Mouse (Mus musculus) MEL (cell line): Measurements from ENCODE around the gene Cabp4. TPM values are rescaled to one million over a fixed set of nuclear protein-coding genes. Genes with fewer than 3 reads are reported as not detected.

Experiments used
- DNase-seq: peaks from one replicate; pipeline ENCODE4 v3.0.0; 2011; ENCODE audit warnings: low read depth, low spot score
- H3K27ac ChIP-seq: 2 replicates; pipeline ENCODE4 v1.5.1; 2012; ENCODE audit warnings: low read depth, mild to moderate bottlenecking, control low read depth, low read length, moderate library complexity; ENCODE audit not compliant: control insufficient read depth
- H3K27me3 ChIP-seq, 2 experiments: fragments of 150-350 bp in 1 of 2; sonication (generic) in 1 of 2; 2 replicates each; pipeline ENCODE4 v1.6.1; 2012; ENCODE audit warnings: low read length in 2 of 2, mild to moderate bottlenecking in 2 of 2, improper control_type of control experiment in 1 of 2, moderate library complexity in 1 of 2; ENCODE audit not compliant: insufficient read depth in 2 of 2, control insufficient read depth in 1 of 2
- H3K36me3 ChIP-seq, 2 experiments: 2 replicates each; pipeline ENCODE4 v1.6.1; 2012 to 2014; ENCODE audit warnings: low read length in 2 of 2, improper control_type of control experiment in 1 of 2, inconsistent platforms in 1 of 2, mild to moderate bottlenecking in 1 of 2; ENCODE audit not compliant: insufficient read depth in 2 of 2, control insufficient read depth in 1 of 2
- H3K4me1 ChIP-seq, 2 experiments: fragments of 150-350 bp in 1 of 2; sonication (generic) in 1 of 2; 2 replicates each; pipeline ENCODE4 v1.6.1; 2012; ENCODE audit warnings: low read length in 2 of 2, improper control_type of control experiment in 1 of 2, mild to moderate bottlenecking in 1 of 2; ENCODE audit not compliant: insufficient read depth in 2 of 2, control insufficient read depth in 1 of 2
- H3K4me3 ChIP-seq, 2 experiments: fragments of 150-350 bp in 1 of 2; sonication (generic) in 1 of 2; 2 replicates each; pipeline ENCODE4 v1.5.1; 2012; ENCODE audit warnings: low read depth in 2 of 2, low read length in 2 of 2, mild to moderate bottlenecking in 2 of 2, moderate library complexity in 2 of 2, control low read depth in 1 of 2, improper control_type of control experiment in 1 of 2; ENCODE audit not compliant: control insufficient read depth in 1 of 2, insufficient read depth in 1 of 2
- H3K79me2 ChIP-seq: 2 replicates; pipeline ENCODE4 v1.6.1; 2012; ENCODE audit warnings: mild to moderate bottlenecking, low read length, moderate library complexity; ENCODE audit not compliant: control insufficient read depth, poor library complexity, insufficient read depth
- H3K9ac ChIP-seq: 2 replicates; pipeline ENCODE4 v1.6.1; 2012; ENCODE audit warnings: low read depth, mild to moderate bottlenecking, control low read depth, low read length, moderate library complexity; ENCODE audit not compliant: control insufficient read depth, poor library complexity, severe bottlenecking
- H3K9me3 ChIP-seq: fragments of 150-350 bp; sonication (generic); replicated peaks from 2 replicates; pipeline ENCODE4 v1.6.1; 2012; ENCODE audit warnings: mild to moderate bottlenecking, low read length, improper control_type of control experiment, moderate library complexity; ENCODE audit not compliant: insufficient read depth
- BHLHE40 ChIP-seq: IDR thresholded peaks from 2 replicates; pipeline ENCODE4 v1.6.1; 2012; ENCODE audit warnings: low read depth, mild to moderate bottlenecking, inconsistent platforms, low read length, improper control_type of control experiment, borderline replicate concordance
- CHD2 ChIP-seq: IDR thresholded peaks from 2 replicates; pipeline ENCODE4 v1.6.1; 2011; ENCODE audit warnings: low read length, improper control_type of control experiment
- ELF1 ChIP-seq: IDR thresholded peaks from 2 replicates; pipeline ENCODE4 v1.6.1; 2014; ENCODE audit warnings: low read depth, mild to moderate bottlenecking, inconsistent platforms, low read length, improper control_type of control experiment, moderate library complexity
- EP300 ChIP-seq, 2 experiments: IDR thresholded peaks; 2 replicates each; pipeline ENCODE4 v1.6.1; 2011; ENCODE audit warnings: improper control_type of control experiment in 2 of 2, low read length in 2 of 2, low read depth in 1 of 2, mild to moderate bottlenecking in 1 of 2
- ETS1 ChIP-seq: IDR thresholded peaks from 2 replicates; pipeline ENCODE4 v1.6.1; 2012; ENCODE audit warnings: low read depth, mild to moderate bottlenecking, inconsistent platforms, low read length, improper control_type of control experiment, moderate library complexity
- GABPA ChIP-seq: IDR thresholded peaks from 2 replicates; pipeline ENCODE4 v1.6.1; 2012; ENCODE audit warnings: low read depth, mild to moderate bottlenecking, inconsistent platforms, low read length, improper control_type of control experiment, moderate library complexity
- GATA1 ChIP-seq: IDR thresholded peaks from 2 replicates; pipeline ENCODE4 v1.6.1; 2011; ENCODE audit warnings: low read depth, low read length, improper control_type of control experiment
- HCFC1 ChIP-seq: IDR thresholded peaks from 2 replicates; pipeline ENCODE4 v1.6.1; 2012; ENCODE audit warnings: low read depth, mild to moderate bottlenecking, inconsistent platforms, low read length, improper control_type of control experiment, moderate library complexity
- KAT2A ChIP-seq: conservative IDR thresholded peaks from 2 replicates; pipeline ENCODE4 v1.6.1; 2012; ENCODE audit warnings: low read depth, low read length, improper control_type of control experiment, inconsistent platforms
- MAZ ChIP-seq: IDR thresholded peaks from 2 replicates; pipeline ENCODE4 v1.6.1; 2012; ENCODE audit warnings: low read depth, mild to moderate bottlenecking, inconsistent platforms, low read length, improper control_type of control experiment
- MEF2A ChIP-seq: IDR thresholded peaks from 2 replicates; pipeline ENCODE4 v1.6.1; 2014; ENCODE audit warnings: low read depth, mild to moderate bottlenecking, inconsistent platforms, low read length, improper control_type of control experiment; ENCODE audit not compliant: poor library complexity, insufficient replicate concordance, severe bottlenecking; ENCODE audit errors: extremely low read depth
- MXI1 ChIP-seq: IDR thresholded peaks from 2 replicates; pipeline ENCODE4 v1.6.1; 2011; ENCODE audit warnings: mild to moderate bottlenecking, low read depth, low read length, improper control_type of control experiment
- MYB ChIP-seq: IDR thresholded peaks from 2 replicates; pipeline ENCODE4 v1.6.1; 2011; ENCODE audit warnings: mild to moderate bottlenecking, low read depth, low read length, improper control_type of control experiment
- MYC ChIP-seq: IDR thresholded peaks from 2 replicates; pipeline ENCODE4 v1.6.1; 2011; ENCODE audit warnings: low read depth, mild to moderate bottlenecking, low read length, improper control_type of control experiment, moderate library complexity
- NELFE ChIP-seq: IDR thresholded peaks from 2 replicates; pipeline ENCODE4 v1.6.1; 2011; ENCODE audit warnings: low read depth, low read length, improper control_type of control experiment
- NRF1 ChIP-seq: IDR thresholded peaks from 2 replicates; pipeline ENCODE4 v1.6.1; 2014; ENCODE audit warnings: low read depth, mild to moderate bottlenecking, inconsistent platforms, low read length, improper control_type of control experiment, moderate library complexity; ENCODE audit not compliant: poor library complexity, insufficient read depth, severe bottlenecking
- POLR2A ChIP-seq, 2 experiments: IDR thresholded peaks; 2 replicates each; pipeline ENCODE4 v1.6.1; 2011 to 2012; ENCODE audit warnings: low read length in 2 of 2, mild to moderate bottlenecking in 2 of 2, control low read depth in 1 of 2, improper control_type of control experiment in 1 of 2, low read depth in 1 of 2, moderate library complexity in 1 of 2; ENCODE audit not compliant: control insufficient read depth in 1 of 2, insufficient read depth in 1 of 2, poor library complexity in 1 of 2
- POLR2AphosphoS2 ChIP-seq: IDR thresholded peaks from 2 replicates; pipeline ENCODE4 v1.6.1; 2011; ENCODE audit warnings: low read length, improper control_type of control experiment
- POLR2AphosphoS5 ChIP-seq: IDR thresholded peaks from 2 replicates; pipeline ENCODE4 v1.6.1; 2012; ENCODE audit warnings: low read depth, borderline replicate concordance, mild to moderate bottlenecking, inconsistent platforms, low read length, moderate library complexity, mixed read lengths
- RAD21 ChIP-seq: IDR thresholded peaks from 2 replicates; pipeline ENCODE4 v1.6.1; 2011; ENCODE audit warnings: mild to moderate bottlenecking, low read depth, low read length, improper control_type of control experiment
- RCOR1 ChIP-seq: IDR thresholded peaks from 2 replicates; pipeline ENCODE4 v1.6.1; 2012; ENCODE audit warnings: low read depth, mild to moderate bottlenecking, inconsistent platforms, low read length, improper control_type of control experiment
- SIN3A ChIP-seq: IDR thresholded peaks from 2 replicates; pipeline ENCODE4 v1.6.1; 2012; ENCODE audit warnings: low read length, improper control_type of control experiment, inconsistent platforms
- SMC3 ChIP-seq: IDR thresholded peaks from 2 replicates; pipeline ENCODE4 v1.6.1; 2011; ENCODE audit warnings: low read depth, low read length, improper control_type of control experiment
- TAL1 ChIP-seq: IDR thresholded peaks from 2 replicates; pipeline ENCODE4 v1.6.1; 2012; ENCODE audit warnings: mild to moderate bottlenecking, inconsistent platforms, low read length, moderate library complexity, mixed read lengths
- USF1 ChIP-seq: IDR thresholded peaks from 2 replicates; pipeline ENCODE4 v1.6.1; 2014; ENCODE audit warnings: low read depth, mild to moderate bottlenecking, inconsistent platforms, low read length, improper control_type of control experiment, moderate library complexity
- ZMIZ1 ChIP-seq: IDR thresholded peaks from 2 replicates; pipeline ENCODE4 v1.6.1; 2012; ENCODE audit warnings: low read depth, mild to moderate bottlenecking, inconsistent platforms, low read length, improper control_type of control experiment, moderate library complexity
- ZNF384 ChIP-seq: IDR thresholded peaks from 2 replicates; pipeline ENCODE4 v1.6.1; 2012; ENCODE audit warnings: low read depth, mild to moderate bottlenecking, inconsistent platforms, low read length, improper control_type of control experiment
- polyA plus RNA-seq, 2 experiments: library from polyadenylated mRNA; stranded (reverse) in 1 of 2; unstranded in 1 of 2; fragments of >175 nt in 1 of 2; fragments of >200 nt in 1 of 2; gene quantifications; 2 replicates each; pipeline versions ENCODE4 v1.2.1 to v1.2.4; 2012; ENCODE audit warnings: low replicate concordance in 2 of 2, low read depth in 1 of 2; ENCODE audit not compliant: insufficient read length in 2 of 2, insufficient read depth in 1 of 2, missing spikeins in 1 of 2
- total RNA-seq: library from RNA; depleted of rRNA; stranded (reverse); fragments of 300-350 nt; gene quantifications from 2 replicates; pipeline ENCODE4 v1.2.3, GENCODE M21; 2012

The Cabp4 gene
- total and polyA plus RNA-seq, 3 experiments, result 0.08 to 0.24 TPM; not detected in 1

- H3K36me3 ChIP-seq, result peaks cover 6 to 19% of the 10 kb centered on the region in 2 experiments; a peak in 3 of 4 replicates
- peak overlapping the region; percentile 85 to 88 for H3K4me3 ChIP-seq
Measured at GRCm38 (mm10) chr19:4192251-4192985, 48.6 kb upstream of the Cabp4 start.

GRCm38 (mm10) chr19:4191528-4192250 is 47.9 kb upstream of the Cabp4 start, which contains the start of gene Ppp1ca:
Gene Ppp1ca, plus strand, starts transcription at chr19:4192065.
- Histone ChIP-seq H3K36me3 (peaks cover 6 to 19% of the 10 kb centered on the region in 2 experiments; a peak in 3 of 4 replicates), H3K9me3 (no peaks in the 10 kb centered on the region), H3K27me3 (no peaks in the 10 kb centered on the region), H3K9ac (peak within 1 kb of the TSS; percentile 99), H3K79me2 (peaks cover 28% of the 10 kb centered on the region), H3K27ac (peak within 1 kb of the TSS; percentile 98), H3K4me3 (peak within 1 kb of the TSS; percentile 85 to 88), H3K4me1 (peaks cover 6 to 20% of the 10 kb centered on the region in 2 experiments)
- DNase-seq, result peak; percentile 96
- no peak for TF ChIP-seq GABPA
- peak; percentile 60 to 90 for TF ChIP-seq POLR2A (IDR thresholded peaks at IDR 0.05; ENCODE audit: control insufficient read depth in 1 of 2, insufficient read depth in 1 of 2, low read depth in 1 of 2, low read length in 2 of 2, poor library complexity in 1 of 2)
- peak; percentile 71 for TF ChIP-seq SIN3A
- TF ChIP-seq MYC, result 0 out of 2 replicates have a peak, but pooled peaks have one; percentile 57
- TF ChIP-seq ELF1, result peak; percentile 77
- TF ChIP-seq KAT2A, result no peak; the same call in 1 of the 2 replicates
- peak in 1 of 2 experiments; percentile 26; a peak in 2 of 4 replicates for TF ChIP-seq EP300 (IDR thresholded peaks at IDR 0.05; ENCODE audit: low read depth in 1 of 2, low read length in 2 of 2)
- no peak for TF ChIP-seq MXI1
- TF ChIP-seq NELFE, result peak; percentile 80
- TF ChIP-seq USF1, result no peak
- peak; percentile 80 for TF ChIP-seq POLR2AphosphoS2
- TF ChIP-seq ZNF384, result 0 out of 2 replicates have a peak, but pooled peaks have one; percentile 11
- peak; percentile 74 for TF ChIP-seq ZMIZ1
- TF ChIP-seq HCFC1, result peak; percentile 71
- TF ChIP-seq ETS1, result peak; percentile 40; the same call in 1 of the 2 replicates
- 0 out of 2 replicates have a peak, but pooled peaks have one; percentile 24 for TF ChIP-seq NRF1
- TF ChIP-seq CHD2, result no peak
- 0 out of 2 replicates have a peak, but pooled peaks have one; percentile 29 for TF ChIP-seq SMC3
- no peak for TF ChIP-seq MEF2A
- no peak; the same call in 1 of the 2 replicates for TF ChIP-seq RCOR1
- TF ChIP-seq MAZ, result peak; percentile 97
- TF ChIP-seq BHLHE40, result peak; percentile 27; the same call in 1 of the 2 replicates
- TF ChIP-seq MYB, result no peak
- TF ChIP-seq POLR2AphosphoS5, result peak; percentile 79; the same call in 1 of the 2 replicates

More at GRCm38 (mm10) chr19:4192251-4192985, 48.6 kb upstream of the Cabp4 start:
- TF ChIP-seq TAL1 (no peak), RAD21 (no peak), MXI1 (peak; percentile 13), GATA1 (no peak), SMC3 (no peak), BHLHE40 (no peak), SIN3A (peak; percentile 9; the same call in 1 of the 2 replicates), POLR2A (IDR thresholded peaks at IDR 0.05; ENCODE audit: control insufficient read depth in 1 of 2, insufficient read depth in 1 of 2, low read depth in 1 of 2, low read length in 2 of 2, poor library complexity in 1 of 2) (peak in 1 of 2 experiments; percentile 95; a peak in 1 of 4 replicates)
- TF ChIP-seq, all 39 proteins: peak for 3
- Histone ChIP-seq H3K4me1 (peaks cover 6 to 20% of the 10 kb centered on the region in 2 experiments), H3K27me3 (no peaks in the 10 kb centered on the region), H3K79me2 (peaks cover 28% of the 10 kb centered on the region), H3K27ac (peak overlapping the region; percentile 74), H3K9ac (peak overlapping the region; percentile 99), H3K9me3 (no peaks in the 10 kb centered on the region)
- DNase-seq, result peak; percentile 50
